Mouse (Mus musculus): Measurements from ENCODE around the gene Eef1akmt3. TPM values are rescaled to one million over a fixed set of nuclear protein-coding genes. Genes with fewer than 3 reads are reported as not detected.
A peak's percentile ranks its signal among the peaks of the same experiment; 100 is the strongest.

Eef1akmt3 gene
- 0.07 and 0.29 TPM in 2 replicates for polyA plus RNA-seq (2014; fragmentation: Nextera tagmentation; extraction: Ambion mirVana)

- peak within 1 kb of the TSS; percentile 85 for H3K4me2 ChIP-seq (ENCODE audit: low read depth, low read length)
- ATAC-seq (replicated peaks; ENCODE audit: insufficient number of reproducible peaks, low FRiP score, low TSS enrichment, low read depth) (peak; percentile 79), DNase-seq (ENCODE audit: low spot score) (peak; percentile 55)
- no peaks in the 10 kb centered on the region for H3K9me3 ChIP-seq (replicated peaks; ENCODE audit: control insufficient read depth, low read length)
- no peaks in the 10 kb centered on the region for H3K4me1 ChIP-seq (ENCODE audit: control insufficient read depth, insufficient read depth, low read length)
- H3K27me3 ChIP-seq (ENCODE audit: control insufficient read depth, insufficient read depth, low read length): no peaks in the 10 kb centered on the region
- H3K36me3 ChIP-seq (replicated peaks; ENCODE audit: control insufficient read depth, insufficient read depth, low read depth, low read length): peaks cover 3% of the 10 kb centered on the region
- H3K27ac ChIP-seq (replicated peaks; ENCODE audit: low read depth, low read length): no peak within 1 kb of the TSS; the same call in 1 of the 2 replicates
- WGBS: 0% methylated on average over 27 of the region's 28 CpGs
- H3K4me3 ChIP-seq (ENCODE audit: low read depth, low read length): peak within 1 kb of the TSS; percentile 78
- H3K9ac ChIP-seq (replicated peaks; ENCODE audit: low read length): peak within 1 kb of the TSS; percentile 72
Observed at GRCm38 (mm10) chr10:127041274-127041766, at the start of gene Eef1akmt3, which contains the start of gene Mettl1. Eef1akmt3 (minus strand) TSS chr10:127041513. Mettl1 (plus strand) TSS chr10:127041414.

GRCm38 (mm10) chr10:127090560-127091411, 49.5 kb upstream of the Eef1akmt3 start:
- peaks cover 39% of the 10 kb centered on the region for H3K27me3 ChIP-seq (ENCODE audit: control insufficient read depth, insufficient read depth, low read length)

DNA sequence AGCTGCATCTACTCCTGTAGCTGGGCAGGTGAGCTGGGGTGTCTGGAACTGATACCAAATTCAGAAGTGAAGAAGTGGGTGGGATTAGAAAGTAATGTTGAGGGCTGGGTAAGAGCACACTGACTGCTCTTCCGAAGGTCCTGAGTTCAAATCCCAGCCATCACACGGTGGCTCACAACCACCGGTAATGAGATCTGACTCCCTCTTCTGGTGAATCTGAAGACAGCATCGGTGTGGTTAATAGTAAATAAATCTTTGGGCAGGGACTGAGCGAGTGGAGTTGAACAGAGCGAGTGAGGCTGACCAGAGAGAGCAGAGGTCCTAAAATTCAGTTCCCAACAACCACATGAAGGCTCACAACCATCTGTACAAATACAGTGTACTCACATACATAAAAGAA, 44.3 kb upstream of the Eef1akmt3 start:
- Histone ChIP-seq H3K9me3 (replicated peaks; ENCODE audit: control insufficient read depth, low read length) (no peaks in the 10 kb centered on the region), H3K27ac (replicated peaks; ENCODE audit: low read depth, low read length) (no peak overlapping the region), H3K4me2 (ENCODE audit: low read depth, low read length) (no peak overlapping the region), H3K4me3 (ENCODE audit: low read depth, low read length) (no peak overlapping the region), H3K27me3 (ENCODE audit: control insufficient read depth, insufficient read depth, low read length) (peaks cover 46% of the 10 kb centered on the region), H3K4me1 (ENCODE audit: control insufficient read depth, insufficient read depth, low read length) (peaks cover 9% of the 10 kb centered on the region), H3K36me3 (replicated peaks; ENCODE audit: control insufficient read depth, insufficient read depth, low read depth, low read length) (no peaks in the 10 kb centered on the region), H3K9ac (replicated peaks; ENCODE audit: low read length) (no peak overlapping the region)
- ATAC-seq (replicated peaks; ENCODE audit: insufficient number of reproducible peaks, low FRiP score, low TSS enrichment, low read depth) (no peak), DNase-seq (ENCODE audit: low spot score) (no peak)
- 70% methylated on average over 6 of the region's 6 CpGs for WGBS

More at GRCm38 (mm10) chr10:127090560-127091411, 49.5 kb upstream of the Eef1akmt3 start:
- DNase-seq (ENCODE audit: low spot score) (peak; percentile 61), ATAC-seq (replicated peaks; ENCODE audit: insufficient number of reproducible peaks, low FRiP score, low TSS enrichment, low read depth) (no peak)
- H3K36me3 ChIP-seq (replicated peaks; ENCODE audit: control insufficient read depth, insufficient read depth, low read depth, low read length): no peaks in the 10 kb centered on the region; the same call in 1 of the 2 replicates
- H3K9me3 ChIP-seq (replicated peaks; ENCODE audit: control insufficient read depth, low read length): no peaks in the 10 kb centered on the region
- H3K4me2 ChIP-seq (ENCODE audit: low read depth, low read length): peak overlapping the region; percentile 17; the same call in 1 of the 2 replicates
- no peak overlapping the region for H3K4me3 ChIP-seq (ENCODE audit: low read depth, low read length)
- no peak overlapping the region for H3K27ac ChIP-seq (replicated peaks; ENCODE audit: low read depth, low read length)
- 6% methylated on average over 57 of the region's 57 CpGs for WGBS
- H3K4me1 ChIP-seq (ENCODE audit: control insufficient read depth, insufficient read depth, low read length): 0 out of 2 replicates have a peak, but pooled peaks cover 3% of the 10 kb centered on the region
- no peak overlapping the region for H3K9ac ChIP-seq (replicated peaks; ENCODE audit: low read length)

GRCm38 (mm10) chr10:127085052-127085451, 43.7 kb upstream of the Eef1akmt3 start:
- Histone ChIP-seq H3K36me3 (replicated peaks; ENCODE audit: control insufficient read depth, insufficient read depth, low read depth, low read length) (no peaks in the 10 kb centered on the region), H3K4me2 (ENCODE audit: low read depth, low read length) (no peak overlapping the region), H3K27me3 (ENCODE audit: control insufficient read depth, insufficient read depth, low read length) (peaks cover 46% of the 10 kb centered on the region), H3K4me3 (ENCODE audit: low read depth, low read length) (no peak overlapping the region), H3K4me1 (ENCODE audit: control insufficient read depth, insufficient read depth, low read length) (peaks cover 9% of the 10 kb centered on the region), H3K9ac (replicated peaks; ENCODE audit: low read length) (no peak overlapping the region), H3K9me3 (replicated peaks; ENCODE audit: control insufficient read depth, low read length) (no peaks in the 10 kb centered on the region), H3K27ac (replicated peaks; ENCODE audit: low read depth, low read length) (no peak overlapping the region)
- ATAC-seq (replicated peaks; ENCODE audit: insufficient number of reproducible peaks, low FRiP score, low TSS enrichment, low read depth) (no peak), DNase-seq (ENCODE audit: low spot score) (no peak)
- WGBS: 78% methylated on average over 9 of the region's 9 CpGs

DNA sequence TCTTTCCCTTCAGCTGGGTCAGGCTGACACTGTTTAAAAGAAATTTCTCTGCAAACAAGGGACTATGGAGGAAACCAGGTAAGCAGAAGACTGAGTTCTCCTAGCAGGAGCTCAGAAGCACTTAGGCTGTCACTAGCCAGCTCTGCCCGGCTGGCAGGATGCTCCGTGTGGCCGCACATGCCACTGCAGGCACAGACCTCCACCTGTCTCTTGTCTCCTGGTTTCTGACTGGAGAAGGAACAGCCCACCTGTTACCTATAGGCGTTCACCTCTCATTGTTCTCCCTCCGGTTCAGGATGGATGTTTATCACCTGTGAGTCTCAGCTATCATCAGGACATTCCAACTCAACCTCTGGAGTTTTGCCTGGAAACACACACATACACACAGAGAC, 42.6 kb upstream of the Eef1akmt3 start:
- WGBS: 43% methylated on average over 5 of the region's 5 CpGs
- Histone ChIP-seq H3K4me2 (ENCODE audit: low read depth, low read length) (no peak overlapping the region), H3K27me3 (ENCODE audit: control insufficient read depth, insufficient read depth, low read length) (peaks cover 45% of the 10 kb centered on the region), H3K9ac (replicated peaks; ENCODE audit: low read length) (no peak overlapping the region), H3K9me3 (replicated peaks; ENCODE audit: control insufficient read depth, low read length) (no peaks in the 10 kb centered on the region), H3K27ac (replicated peaks; ENCODE audit: low read depth, low read length) (no peak overlapping the region), H3K4me3 (ENCODE audit: low read depth, low read length) (no peak overlapping the region), H3K4me1 (ENCODE audit: control insufficient read depth, insufficient read depth, low read length) (peaks cover 11% of the 10 kb centered on the region), H3K36me3 (replicated peaks; ENCODE audit: control insufficient read depth, insufficient read depth, low read depth, low read length) (no peaks in the 10 kb centered on the region)
- DNase-seq (ENCODE audit: low spot score) (no peak), ATAC-seq (replicated peaks; ENCODE audit: insufficient number of reproducible peaks, low FRiP score, low TSS enrichment, low read depth) (no peak)

DNA sequence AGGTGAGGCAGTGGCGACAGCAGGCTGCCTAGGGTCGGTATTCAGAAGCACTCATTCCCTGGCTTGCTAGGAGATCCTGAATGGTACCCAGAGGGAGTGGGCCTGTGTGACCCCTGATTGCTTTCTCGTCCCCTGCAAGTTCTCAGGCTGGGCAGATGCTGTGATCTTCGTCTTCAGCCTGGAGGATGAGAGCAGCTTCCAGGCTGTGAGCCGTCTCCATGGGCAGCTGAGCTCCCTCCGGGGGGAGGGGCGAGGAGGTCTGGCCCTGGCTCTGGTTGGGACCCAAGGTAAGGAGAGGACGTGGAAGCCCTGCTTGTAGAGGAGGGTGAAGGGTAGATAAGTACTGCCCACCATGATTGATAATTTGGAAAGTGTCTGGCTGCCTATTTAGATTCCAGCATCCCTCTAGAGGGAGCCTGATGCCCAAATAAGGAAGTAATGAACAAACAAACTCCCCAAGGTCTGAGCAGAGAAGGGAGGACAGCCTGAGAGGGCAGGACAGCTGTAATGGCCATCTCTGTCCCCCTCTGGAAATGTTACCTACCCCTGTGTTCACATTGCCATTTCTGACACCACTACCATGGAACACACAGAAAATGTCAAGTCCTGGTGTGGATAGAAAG, 42.1 kb upstream of the Eef1akmt3 start:
- H3K4me1 ChIP-seq (ENCODE audit: control insufficient read depth, insufficient read depth, low read length): peaks cover 11% of the 10 kb centered on the region
- H3K4me2 ChIP-seq (ENCODE audit: low read depth, low read length): no peak overlapping the region
- WGBS: 33% methylated on average over 8 of the region's 8 CpGs
- H3K27ac ChIP-seq (replicated peaks; ENCODE audit: low read depth, low read length): no peak overlapping the region
- no peak overlapping the region for H3K4me3 ChIP-seq (ENCODE audit: low read depth, low read length)
- no peaks in the 10 kb centered on the region for H3K9me3 ChIP-seq (replicated peaks; ENCODE audit: control insufficient read depth, low read length)
- H3K27me3 ChIP-seq (ENCODE audit: control insufficient read depth, insufficient read depth, low read length): peaks cover 45% of the 10 kb centered on the region
- H3K36me3 ChIP-seq (replicated peaks; ENCODE audit: control insufficient read depth, insufficient read depth, low read depth, low read length): no peaks in the 10 kb centered on the region
- H3K9ac ChIP-seq (replicated peaks; ENCODE audit: low read length): no peak overlapping the region
- ATAC-seq (replicated peaks; ENCODE audit: insufficient number of reproducible peaks, low FRiP score, low TSS enrichment, low read depth) (no peak), DNase-seq (ENCODE audit: low spot score) (no peak)

- Histone ChIP-seq H3K27me3 (ENCODE audit: control insufficient read depth, insufficient read depth, low read length) (peaks cover 52% of the 10 kb centered on the region), H3K9me3 (replicated peaks; ENCODE audit: control insufficient read depth, low read length) (no peaks in the 10 kb centered on the region), H3K4me3 (ENCODE audit: low read depth, low read length) (no peak overlapping the region; the same call in 1 of the 2 replicates), H3K9ac (replicated peaks; ENCODE audit: low read length) (no peak overlapping the region), H3K4me2 (ENCODE audit: low read depth, low read length) (no peak overlapping the region), H3K27ac (replicated peaks; ENCODE audit: low read depth, low read length) (no peak overlapping the region), H3K36me3 (replicated peaks; ENCODE audit: control insufficient read depth, insufficient read depth, low read depth, low read length) (no peaks in the 10 kb centered on the region), H3K4me1 (ENCODE audit: control insufficient read depth, insufficient read depth, low read length) (peaks cover 13% of the 10 kb centered on the region)
- no peak for ATAC-seq (replicated peaks; ENCODE audit: insufficient number of reproducible peaks, low FRiP score, low TSS enrichment, low read depth)
- no peak for DNase-seq (ENCODE audit: low spot score)
- WGBS: 33% methylated on average over 8 of the region's 8 CpGs
Observed at GRCm38 (mm10) chr10:127081996-127082620, 40.8 kb upstream of the Eef1akmt3 start.
